Mouse (Mus musculus) lung, postnatal 10 days (tissue): ENCODE data around the gene Nrip2.

Source experiments
- DNase-seq: peaks from one replicate; pipeline ENCODE4 v3.0.0; 2021

The Nrip2 gene

DNA sequence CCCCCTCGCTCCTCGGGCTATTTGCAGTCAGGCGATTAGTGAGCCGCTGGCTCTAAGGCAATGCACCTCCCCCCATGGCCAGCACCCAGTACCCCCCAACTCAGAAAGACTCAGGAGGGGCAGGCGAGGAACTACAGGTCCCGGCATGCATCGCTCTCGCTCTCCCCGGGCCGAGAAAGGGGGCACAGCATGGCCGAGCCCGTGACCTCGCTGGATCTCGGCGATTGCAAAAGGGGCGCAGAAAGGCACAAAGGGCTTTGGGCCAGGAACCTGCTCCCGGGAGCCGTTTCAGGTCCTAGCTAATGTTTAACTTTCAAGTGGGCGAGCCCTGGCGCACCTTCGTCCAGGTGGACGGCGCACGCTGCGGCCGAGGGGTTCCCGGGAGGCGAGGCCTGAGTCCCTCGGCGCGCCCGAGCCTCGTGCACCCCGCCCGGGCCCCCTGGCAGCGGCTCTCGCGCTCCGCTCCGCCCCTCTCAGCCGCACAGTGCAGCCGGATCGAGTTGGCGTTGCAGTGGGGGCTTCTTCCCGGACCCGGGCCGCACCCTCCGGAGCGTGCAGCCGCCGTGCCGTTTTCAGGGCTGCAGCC, 38.7 kb downstream of the Nrip2 start:
- DNase-seq: peak; percentile 77

DNA sequence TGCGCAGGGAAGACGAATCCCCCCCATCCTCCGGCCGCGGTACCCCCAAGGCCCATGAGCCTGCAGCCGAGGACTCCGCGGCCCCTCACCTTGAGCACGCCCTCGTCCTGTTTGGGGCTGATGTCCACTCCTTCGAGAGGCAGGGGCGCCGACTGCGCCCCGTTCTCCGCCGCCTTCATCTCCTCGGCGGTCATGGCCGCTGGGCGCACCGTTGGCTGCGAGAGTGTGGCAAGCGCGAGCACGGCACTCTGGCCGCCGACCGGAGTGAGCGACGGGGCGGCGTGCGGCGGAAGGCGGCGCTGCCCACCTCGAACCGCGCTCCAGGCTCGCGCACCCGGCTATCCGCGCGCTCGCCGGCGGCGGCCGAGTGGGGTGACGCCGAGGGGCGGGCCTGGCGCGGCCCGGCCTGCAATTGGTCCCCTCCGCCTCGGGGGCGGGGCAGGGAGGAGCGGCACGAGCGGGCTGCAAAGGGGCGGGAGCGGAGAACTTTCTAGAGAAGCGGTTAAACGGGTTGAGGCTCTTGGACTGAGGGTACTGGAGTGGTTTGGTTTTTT, 39.3 kb downstream of the Nrip2 start, which contains the start of gene Fkbp4:
TSS of gene Fkbp4 (minus strand) at position 361 of the 554 bp plus-strand sequence.
- DNase-seq: peak; percentile 97

DNA sequence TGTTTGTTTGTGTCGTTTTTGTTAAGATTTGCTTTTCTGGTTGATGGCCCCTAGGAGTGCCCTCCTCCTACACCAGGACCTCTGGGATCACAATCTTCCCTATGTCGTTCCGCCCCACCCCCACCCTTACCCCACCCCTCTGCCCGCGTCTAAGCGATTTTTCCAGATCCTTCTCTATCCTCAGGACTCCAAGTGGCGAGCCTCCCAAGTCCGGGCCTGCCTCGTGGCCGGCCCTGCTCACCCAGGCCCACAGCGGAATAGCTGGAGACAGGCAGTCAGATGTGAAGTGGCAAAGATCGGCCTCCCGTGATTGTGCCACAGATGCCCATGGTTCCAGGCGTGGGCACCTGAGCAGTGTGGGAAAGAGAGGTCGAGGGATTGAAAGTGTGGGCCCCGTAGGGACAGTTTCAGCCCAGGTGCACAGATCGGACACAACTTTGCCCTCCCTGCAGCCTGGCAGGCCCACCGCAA, 39.8 kb downstream of the Nrip2 start:
- no peak for DNase-seq

DNA sequence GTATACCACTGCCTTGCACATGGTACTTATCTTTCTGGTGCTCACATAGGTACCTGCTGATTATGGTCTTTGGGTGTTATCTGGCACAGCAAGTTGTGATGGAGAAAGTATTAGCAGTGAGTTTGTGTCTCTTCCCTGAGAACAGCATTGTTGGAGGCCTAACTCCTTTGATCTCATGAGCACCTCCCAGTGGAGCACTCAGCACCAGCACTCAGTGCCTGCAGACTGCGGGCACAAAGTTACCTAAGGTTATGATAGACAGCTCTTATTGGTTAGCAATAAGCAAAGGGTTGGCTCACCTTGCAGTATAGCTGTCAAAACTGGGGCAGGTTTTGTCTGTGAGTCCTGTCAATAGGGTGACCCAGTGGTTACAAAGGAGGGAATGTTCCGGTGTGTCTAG, 41.1 kb downstream of the Nrip2 start:
- DNase-seq: no peak

DNA sequence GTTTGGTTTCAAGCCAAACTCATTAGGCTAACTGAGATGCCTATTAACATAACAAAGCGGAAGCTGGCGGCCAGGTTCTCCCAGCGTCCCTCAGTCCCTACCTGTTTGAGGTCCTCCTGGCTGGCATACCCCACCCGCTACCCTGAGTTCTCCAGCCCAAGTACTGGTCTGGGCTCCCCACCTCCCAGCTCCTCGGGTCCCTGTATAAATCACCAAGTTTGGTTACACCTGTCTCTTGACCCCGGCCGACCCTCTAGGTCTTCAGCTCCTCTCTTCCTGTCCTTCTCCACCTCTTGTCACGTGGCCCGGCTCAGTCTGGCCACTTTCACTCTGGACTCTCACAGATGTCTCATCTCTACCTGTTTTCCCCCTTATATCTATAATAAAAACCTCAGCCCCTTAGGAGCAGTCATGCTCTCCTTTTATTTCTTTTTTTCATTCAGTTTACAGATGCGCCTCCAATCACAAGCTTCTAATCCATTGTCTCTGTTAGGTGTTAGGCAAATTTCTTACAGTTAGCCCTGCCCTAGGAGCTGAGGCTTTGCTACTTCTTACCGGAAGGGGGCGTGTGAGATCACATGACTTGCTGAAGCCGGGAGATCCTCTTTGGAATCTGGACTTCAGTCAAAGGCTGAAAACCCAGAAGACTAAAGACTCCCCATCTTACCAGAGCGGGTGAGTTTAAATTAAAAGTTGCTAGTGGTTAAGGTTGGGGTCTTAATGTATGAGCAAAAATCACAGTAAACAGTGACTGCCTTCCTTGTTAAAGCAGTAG, 46.9 kb downstream of the Nrip2 start:
- DNase-seq: peak; percentile 79

DNA sequence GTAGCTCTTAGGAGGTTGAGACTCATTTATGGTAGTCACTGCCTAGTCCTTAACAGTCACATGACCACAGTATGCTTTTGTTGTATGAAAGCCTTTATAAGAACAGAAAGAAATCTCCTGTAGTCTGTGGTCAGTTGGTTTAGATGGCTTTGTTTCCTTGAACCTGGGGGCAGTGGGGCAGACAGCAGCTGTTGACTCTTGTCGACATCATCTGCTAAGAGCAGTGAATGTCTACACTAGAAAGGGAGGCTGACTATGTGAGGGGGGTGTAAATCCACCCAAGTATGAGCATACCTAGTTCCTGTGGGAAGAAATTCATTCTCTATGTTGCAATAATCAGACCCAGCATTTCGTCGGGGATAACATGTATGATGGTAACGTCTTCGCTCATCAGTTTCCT, 48.0 kb downstream of the Nrip2 start:
- DNase-seq: no peak

DNA sequence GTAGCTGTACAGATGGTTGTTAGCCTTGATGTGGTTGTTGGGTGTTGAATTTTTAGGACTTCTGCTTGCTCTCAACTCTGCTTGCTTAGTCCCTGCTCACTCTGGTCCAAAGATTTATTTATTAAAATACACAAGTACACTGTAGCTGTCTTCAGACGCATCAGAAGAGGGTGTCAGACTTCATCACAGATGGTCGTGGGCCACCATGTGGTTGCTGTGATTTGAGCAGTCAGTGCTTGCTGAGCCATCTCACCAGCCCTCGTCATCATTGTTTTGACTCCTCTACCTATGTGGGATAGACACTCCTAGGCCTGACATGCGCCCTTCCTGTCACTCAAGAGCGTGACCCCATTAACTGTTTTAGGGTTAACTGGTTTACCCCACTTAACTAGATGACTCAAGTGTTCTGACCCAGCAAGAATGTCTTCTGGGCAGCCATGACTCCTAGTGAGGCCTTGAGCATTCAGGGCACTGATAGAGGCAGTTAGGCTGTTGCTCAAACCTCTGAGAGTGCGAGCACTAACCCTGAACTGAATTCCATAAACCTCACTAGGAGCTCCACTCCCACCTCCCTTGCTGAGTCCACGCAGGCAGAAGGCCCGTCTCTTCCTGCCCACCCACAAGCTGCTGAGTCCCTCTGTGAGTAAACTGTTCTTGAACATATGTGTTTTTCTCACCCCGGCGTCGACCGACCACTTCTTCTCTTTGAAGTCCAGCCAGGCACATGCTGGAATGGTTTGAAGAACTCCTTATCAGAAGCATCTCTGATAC, 56.9 kb downstream of the Nrip2 start:
- DNase-seq: no peak

DNA sequence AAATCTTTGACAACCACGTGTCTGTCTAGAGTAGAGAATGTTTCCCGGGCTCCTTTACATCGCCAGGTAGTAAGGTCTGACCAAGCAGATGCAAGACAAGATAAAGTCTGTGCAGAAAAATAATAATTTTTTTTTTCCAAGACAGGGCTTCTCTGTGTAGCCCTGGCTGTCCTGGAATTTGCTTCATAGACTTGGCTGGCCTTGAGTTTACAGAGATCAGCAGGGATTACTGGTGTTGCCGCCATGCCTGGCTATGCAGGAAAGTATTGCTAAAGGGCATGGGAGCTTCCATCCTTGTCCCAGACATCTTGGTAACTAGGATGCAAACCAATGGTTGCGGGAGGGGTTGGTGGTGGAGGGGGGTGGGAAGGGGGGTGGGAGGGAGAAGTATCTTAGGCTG, 58.1 kb downstream of the Nrip2 start:
- DNase-seq: no peak

DNA sequence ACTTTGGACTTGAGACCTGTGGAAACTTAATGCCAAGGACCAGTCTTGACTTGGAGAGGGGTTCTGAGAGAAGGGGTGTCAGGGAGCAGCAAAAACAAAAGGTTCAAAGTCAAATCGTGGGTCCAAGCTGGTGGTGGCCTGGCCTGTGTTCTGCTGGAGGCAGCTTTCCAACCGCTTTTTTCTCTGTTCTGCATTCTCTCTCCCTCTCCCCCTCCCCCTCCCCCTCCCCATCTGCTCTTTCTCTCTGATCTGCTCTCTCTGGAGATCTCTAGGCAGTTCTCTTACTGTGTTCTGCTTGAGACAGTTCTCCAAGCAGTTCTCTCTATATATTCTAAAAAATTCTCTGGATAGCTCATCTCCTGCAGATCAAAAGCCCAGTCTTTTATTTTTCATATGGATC, 61.2 kb downstream of the Nrip2 start:
- no peak for DNase-seq

DNA sequence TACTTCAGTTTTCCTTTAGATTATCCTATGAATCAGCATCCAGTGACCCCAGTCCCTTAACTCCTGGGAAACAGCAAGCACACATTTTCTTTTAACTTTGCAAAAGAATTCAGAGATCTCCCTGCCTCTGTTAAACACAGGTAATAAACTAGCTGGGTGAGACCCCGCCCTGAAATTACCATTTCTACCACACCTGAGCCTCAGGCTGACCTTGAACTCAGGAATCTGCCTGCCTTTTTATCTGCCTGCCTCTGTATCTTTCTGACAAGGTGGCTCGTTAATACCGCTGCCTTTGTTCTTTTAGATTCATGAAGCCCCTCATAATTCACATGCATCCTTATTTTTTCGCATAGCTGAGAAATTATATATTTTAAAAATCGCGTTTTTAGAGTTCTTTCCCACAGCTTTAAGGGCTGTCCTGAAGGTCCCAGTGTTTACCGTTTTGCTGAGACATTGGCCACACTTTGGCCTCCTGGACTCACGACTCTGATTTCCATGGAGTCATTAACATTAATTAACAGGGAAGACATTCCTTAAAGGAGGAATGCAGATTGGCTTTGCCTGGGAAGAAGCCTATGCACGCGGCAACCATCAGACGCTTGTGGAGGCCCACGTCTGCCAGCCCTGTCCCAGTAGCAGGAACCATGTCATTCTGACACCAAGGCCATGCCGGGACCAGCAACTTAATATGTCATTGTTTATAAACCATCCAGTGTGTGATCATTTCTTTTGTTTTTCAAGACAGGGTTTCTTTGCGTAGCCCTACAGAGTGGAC, 61.8 kb downstream of the Nrip2 start:
- DNase-seq: no peak

DNA sequence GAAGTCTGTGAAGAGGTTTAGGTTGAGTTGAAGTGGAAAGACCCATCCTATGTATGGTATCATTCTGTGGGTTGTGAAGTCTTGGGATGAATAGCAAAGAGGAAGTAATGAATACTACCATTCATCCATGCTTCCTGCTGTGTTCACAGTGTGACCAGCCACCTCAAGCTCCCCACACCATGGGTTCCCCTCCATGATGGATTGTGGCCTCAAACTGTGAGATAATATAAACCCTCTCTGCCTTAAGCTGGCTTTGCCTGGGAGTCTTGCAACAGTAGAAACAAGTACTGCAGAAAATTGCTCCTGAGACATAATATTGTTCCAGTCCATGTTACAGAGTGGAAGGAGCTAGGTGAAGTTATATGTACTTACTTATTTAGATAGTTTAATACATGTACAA, 62.5 kb downstream of the Nrip2 start:
- DNase-seq: no peak

DNA sequence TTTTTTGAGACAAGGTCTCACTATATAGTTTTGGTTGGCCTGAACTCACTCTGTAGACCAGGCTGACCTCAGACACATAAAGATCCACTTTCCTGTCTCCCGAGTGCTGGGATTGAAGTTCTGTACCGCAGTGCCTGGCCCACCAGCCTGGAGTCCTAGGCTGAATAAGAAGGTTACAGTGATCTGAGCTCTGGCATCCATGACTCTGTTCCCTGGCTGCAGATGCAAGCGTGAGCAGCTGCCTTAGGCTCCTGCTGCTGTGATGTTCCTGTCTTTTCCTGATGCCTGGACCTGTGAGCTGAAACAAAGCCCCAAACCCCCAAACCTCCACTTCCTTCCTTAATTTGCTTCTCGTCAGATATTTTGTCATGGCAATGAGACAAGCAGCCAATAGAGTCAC, 65.9 kb downstream of the Nrip2 start:
- DNase-seq: no peak
